In genomic region chr4:141871909-141872308, GRCm38 (mm10) we compare ENCODE assay signal across 8 mouse cellular contexts. TPM values are rescaled to one million over a fixed set of nuclear protein-coding genes. Genes with fewer than 3 reads are reported as not detected.
DNase-seq lines count a peak whose midpoint lies in the region; ATAC-seq and TF ChIP-seq lines count a peak whose summit lies in the region.

No protein-coding gene starts in this region.

- H3K4me3 ChIP-seq in kidney, embryonic 14.5 days (ENCODE audit: low read length), result no peak overlapping the region
- H3K4me3 ChIP-seq in limb, embryonic 14.5 days (replicated peaks; ENCODE audit: low read length), result no peak overlapping the region

- no peaks in the 10 kb centered on the region for H3K27me3 ChIP-seq in kidney, embryonic 14.5 days (ENCODE audit: control insufficient read depth, insufficient read depth, low read length)
- no peaks in the 10 kb centered on the region for H3K27me3 ChIP-seq in limb, embryonic 14.5 days (ENCODE audit: control insufficient read depth, insufficient read depth, low read length)

- 0 out of 2 replicates have a peak overlapping the region, but pooled peaks have one; percentile 1 for H3K9ac ChIP-seq in kidney, embryonic 14.5 days (ENCODE audit: low read depth, low read length)
- 0 out of 2 replicates have a peak overlapping the region, but pooled peaks have one; percentile 5 for H3K9ac ChIP-seq in limb, embryonic 14.5 days (ENCODE audit: low read depth, low read length, severe bottlenecking)

- TF ChIP-seq POLR2A in limb, embryonic 14.5 days (IDR thresholded peaks at IDR 0.05; ENCODE audit: borderline replicate concordance, extremely low read depth, insufficient read depth, insufficient read length), result no peak

- no peaks in the 10 kb centered on the region for H3K36me3 ChIP-seq in kidney, embryonic 14.5 days (ENCODE audit: control insufficient read depth, insufficient read depth, low read length)
- H3K36me3 ChIP-seq in limb, embryonic 14.5 days (ENCODE audit: control insufficient read depth, insufficient read depth, low read length), result 0 out of 2 replicates have a peak, but pooled peaks cover 10% of the 10 kb centered on the region

- no peak overlapping the region for H3K27ac ChIP-seq in kidney, embryonic 14.5 days (ENCODE audit: low read depth, low read length)
- 0 out of 2 replicates have a peak overlapping the region, but pooled peaks have one; percentile 20 for H3K27ac ChIP-seq in limb, embryonic 14.5 days (replicated peaks; ENCODE audit: low read depth, low read length)

- peaks cover 16% of the 10 kb centered on the region for H3K4me1 ChIP-seq in kidney, embryonic 14.5 days (ENCODE audit: control insufficient read depth, insufficient read depth, low read length)
- H3K4me1 ChIP-seq in limb, embryonic 14.5 days (ENCODE audit: control insufficient read depth, insufficient read depth, low read length), result peaks cover 40% of the 10 kb centered on the region

- H3K4me2 ChIP-seq in kidney, embryonic 14.5 days (replicated peaks; ENCODE audit: low read depth, low read length), result no peak overlapping the region; the same call in 1 of the 2 replicates
- peak overlapping the region; percentile 20; the same call in 1 of the 2 replicates for H3K4me2 ChIP-seq in limb, embryonic 14.5 days (replicated peaks; ENCODE audit: low read depth, low read length, severe bottlenecking)

- no peaks in the 10 kb centered on the region for H3K9me3 ChIP-seq in kidney, embryonic 14.5 days (ENCODE audit: control insufficient read depth, low read length)
- H3K9me3 ChIP-seq in limb, embryonic 14.5 days (ENCODE audit: control insufficient read depth, low read length), result no peaks in the 10 kb centered on the region

- DNase-seq in kidney, postnatal 36 days, result no peak
- DNase-seq in cerebellum, adult 11 months, result peak; percentile 60
- no peak for DNase-seq in limb, embryonic 14.5 days (ENCODE audit: low spot score)
- peak; percentile 69 for DNase-seq in right cerebral cortex, postnatal 25 days
- no peak for DNase-seq in kidney, adult 11 months
- DNase-seq in embryo, embryonic 10.5 days (ENCODE audit: low spot score), result no peak

- 70% methylated on average over 9 of the region's 9 CpGs for WGBS in kidney, embryonic 14.5 days
- WGBS in limb, embryonic 14.5 days, result 62% methylated on average over 9 of the region's 9 CpGs

- ATAC-seq in kidney, embryonic 14.5 days (ENCODE audit: low FRiP score, low TSS enrichment), result no peak
- peak; percentile 25 for ATAC-seq in frontal cortex, adult (ENCODE audit: low TSS enrichment)
- ATAC-seq in limb, embryonic 14.5 days (ENCODE audit: low FRiP score, low read depth), result no peak

RNA-seq across cellular contexts. Expression of gene Efhd2, which starts 2.8 kb away (rescaled TPM):
- 29.5 and 30.3 TPM in 2 replicates for polyA plus RNA-seq in kidney, embryonic 14.5 days (2014; fragmentation: Nextera tagmentation; extraction: Ambion mirVana)
- 57.8 and 71.4 TPM in 2 replicates for polyA plus RNA-seq in limb, embryonic 14.5 days (2012; rRNA removed)
- polyA plus RNA-seq in limb, embryonic 14.5 days (2014; fragmentation: Nextera tagmentation; extraction: Ambion mirVana), result 45.7 and 49.8 TPM in 2 replicates

RNA-seq across cellular contexts. Expression of gene Ctrc, which starts 25.8 kb away (rescaled TPM):
- polyA plus RNA-seq in kidney, embryonic 14.5 days (2014; fragmentation: Nextera tagmentation; extraction: Ambion mirVana), result not detected in 2 replicates
- 0.08 TPM in 1 of 2 replicates, not detected in the other for polyA plus RNA-seq in limb, embryonic 14.5 days (2012; rRNA removed)
- not detected in 2 replicates for polyA plus RNA-seq in limb, embryonic 14.5 days (2014; fragmentation: Nextera tagmentation; extraction: Ambion mirVana)

RNA-seq across cellular contexts. Expression of gene Cela2a, which starts 45.9 kb away (rescaled TPM):
- polyA plus RNA-seq in kidney, embryonic 14.5 days (2014; fragmentation: Nextera tagmentation; extraction: Ambion mirVana), result not detected in 2 replicates
- polyA plus RNA-seq in limb, embryonic 14.5 days (2012; rRNA removed), result 0.19 and 0.47 TPM in 2 replicates
- polyA plus RNA-seq in limb, embryonic 14.5 days (2014; fragmentation: Nextera tagmentation; extraction: Ambion mirVana), result not detected in 2 replicates

Comparison
In these comparisons a context has a peak if more than half of its experiments do, and no peak if none do; other contexts are left out.
1. DNase-seq: peak in cerebellum, adult 11 months (single experiment) and right cerebral cortex, postnatal 25 days (single experiment); none in kidney, postnatal 36 days (0 of 2), limb, embryonic 14.5 days (single experiment), kidney, adult 11 months (single experiment) and embryo, embryonic 10.5 days (single experiment).